Mouse (Mus musculus): ENCODE data around the gene Cdc37l1. TPM values are rescaled to one million over a fixed set of nuclear protein-coding genes. Genes with fewer than 3 reads are reported as not detected.

Gene Cdc37l1
- polyA plus RNA-seq, 1 experiment from 2014 or later: 57.7 TPM

DNA sequence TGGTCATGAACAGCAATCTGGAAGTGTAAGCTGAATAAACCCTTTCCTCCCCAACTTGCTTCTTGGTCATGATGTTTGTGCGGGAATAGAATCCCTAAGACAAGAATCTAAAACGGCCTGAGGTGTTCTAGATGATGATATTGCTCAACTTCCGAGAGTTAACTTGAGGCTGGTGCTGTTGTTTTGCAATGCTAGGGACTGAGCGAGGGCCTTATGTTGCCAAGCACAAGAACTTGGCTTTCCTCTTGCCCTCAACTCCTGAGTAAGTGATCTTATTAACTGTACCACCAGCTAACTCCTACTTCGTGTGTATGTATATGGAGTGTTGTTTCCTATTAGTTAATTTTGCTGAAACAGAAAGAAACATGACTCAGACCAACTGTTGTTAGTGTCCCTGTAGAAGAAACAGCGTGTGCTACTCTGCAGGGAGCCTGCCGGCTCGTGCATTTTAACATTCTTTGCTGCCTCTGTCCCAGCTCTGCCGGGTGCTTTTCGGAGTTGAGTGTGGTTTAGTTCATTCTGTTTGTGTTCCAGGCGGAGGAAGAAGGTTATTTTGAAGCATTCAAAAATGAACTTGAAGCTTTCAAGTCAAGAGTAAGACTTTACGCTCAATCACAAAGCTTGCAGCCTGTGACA, 21.3 kb downstream of the Cdc37l1 start:
- WGBS: 91% methylated on average over 12 of the region's 12 CpGs
- no peak for ATAC-seq (ENCODE audit: low FRiP score, low read depth)
- Histone ChIP-seq H3K4me1 (no peaks in the 10 kb centered on the region), H3K4me2 (replicated peaks) (no peak overlapping the region), H3K4me3 (no peak overlapping the region), H3K27ac (no peak overlapping the region), H3K27me3 (replicated peaks) (no peaks in the 10 kb centered on the region), H3K36me3 (peaks cover 63% of the 10 kb centered on the region), H3K9ac (no peak overlapping the region), H3K9me3 (no peaks in the 10 kb centered on the region)

GRCm38 (mm10) chr19:29014466-29015055, 24.4 kb downstream of the Cdc37l1 start:
- Histone ChIP-seq H3K27me3 (replicated peaks) (no peaks in the 10 kb centered on the region), H3K4me1 (no peaks in the 10 kb centered on the region), H3K27ac (no peak overlapping the region), H3K4me3 (no peak overlapping the region), H3K9me3 (no peaks in the 10 kb centered on the region), H3K4me2 (replicated peaks) (no peak overlapping the region), H3K9ac (no peak overlapping the region), H3K36me3 (peaks cover 53% of the 10 kb centered on the region)
- WGBS: 72% methylated on average over 5 of the region's 5 CpGs
- no peak for ATAC-seq (ENCODE audit: low FRiP score, low read depth)

DNA sequence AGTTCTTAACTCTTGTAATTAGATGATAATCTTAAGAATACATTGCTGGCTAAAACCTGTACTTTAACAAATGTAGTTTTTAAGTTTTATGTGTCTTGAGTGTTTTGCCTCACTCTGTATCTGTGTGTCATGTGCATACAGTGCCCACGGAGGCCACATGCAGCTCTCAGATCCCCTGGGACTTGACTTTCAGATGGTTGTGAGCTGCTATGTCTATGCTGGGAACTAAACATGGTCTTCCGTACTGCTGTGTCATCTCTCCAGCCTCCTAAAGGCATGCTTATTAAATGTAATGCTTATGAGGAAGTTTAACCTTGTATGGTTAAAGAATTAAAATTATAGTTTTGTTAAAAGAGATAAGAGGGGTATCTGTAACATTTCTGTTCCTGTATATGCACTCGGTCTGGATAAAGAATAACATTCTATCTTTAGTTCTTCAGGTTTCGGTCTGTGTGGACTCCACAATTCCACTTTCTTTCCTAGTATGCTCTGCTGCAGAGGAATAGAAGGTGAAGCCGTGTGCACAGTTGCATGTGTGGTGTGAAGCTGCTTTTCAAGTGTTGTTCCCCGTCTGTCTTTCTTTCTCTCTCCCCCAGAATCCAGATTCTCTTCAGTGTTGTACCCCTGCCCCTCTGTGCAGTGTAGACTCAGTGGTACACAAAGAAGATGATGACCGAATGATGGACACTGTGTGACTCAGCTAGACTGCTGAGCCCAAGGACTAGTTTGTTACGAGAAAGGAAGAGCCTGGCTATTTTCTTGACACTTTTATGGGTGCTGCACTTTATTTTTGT, 25.5 kb downstream of the Cdc37l1 start:
- H3K9ac ChIP-seq: no peak overlapping the region
- no peak overlapping the region for H3K4me3 ChIP-seq
- WGBS: 81% methylated on average over 8 of the region's 8 CpGs
- H3K9me3 ChIP-seq: no peaks in the 10 kb centered on the region
- H3K27ac ChIP-seq: no peak overlapping the region
- H3K4me2 ChIP-seq (replicated peaks): no peak overlapping the region
- no peak for ATAC-seq (ENCODE audit: low FRiP score, low read depth)
- H3K27me3 ChIP-seq (replicated peaks): no peaks in the 10 kb centered on the region
- H3K36me3 ChIP-seq: peaks cover 63% of the 10 kb centered on the region
- H3K4me1 ChIP-seq: no peaks in the 10 kb centered on the region

DNA sequence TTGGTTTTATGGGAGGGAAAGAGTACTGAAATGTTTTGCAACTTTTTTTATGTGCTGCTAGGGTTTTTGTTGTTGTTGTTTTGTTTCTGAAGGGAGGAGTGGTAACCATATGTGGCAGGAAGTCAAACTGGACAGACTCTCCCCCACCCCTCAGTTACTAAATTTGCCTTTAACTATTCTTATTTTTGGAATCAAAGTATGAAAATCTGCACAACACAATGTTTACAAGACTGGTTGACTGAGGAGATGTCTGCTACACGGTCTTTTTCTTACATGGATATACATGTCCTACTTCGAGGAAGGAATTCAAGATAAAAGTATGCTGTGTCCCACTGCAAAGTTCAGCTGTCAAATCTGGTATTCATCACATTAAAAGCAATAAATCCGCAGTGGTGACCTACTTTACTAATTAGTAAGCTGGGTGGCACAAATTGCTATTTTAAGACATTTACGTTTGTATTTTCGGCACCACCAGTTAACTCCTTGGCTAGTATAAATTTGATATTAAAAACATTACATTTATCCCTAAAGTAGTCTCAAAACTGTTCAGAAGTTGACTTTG, 26.1 kb downstream of the Cdc37l1 start:
- Histone ChIP-seq H3K4me1 (no peaks in the 10 kb centered on the region), H3K9ac (no peak overlapping the region), H3K27ac (no peak overlapping the region), H3K36me3 (peaks cover 60% of the 10 kb centered on the region), H3K9me3 (no peaks in the 10 kb centered on the region), H3K4me3 (no peak overlapping the region), H3K27me3 (replicated peaks) (no peaks in the 10 kb centered on the region), H3K4me2 (replicated peaks) (no peak overlapping the region)
- WGBS: 86% methylated on average over 5 of the region's 5 CpGs
- no peak for ATAC-seq (ENCODE audit: low FRiP score, low read depth)

- H3K36me3 ChIP-seq: peaks cover 61% of the 10 kb centered on the region
- WGBS: 73% methylated on average over 5 of the region's 5 CpGs
- H3K27ac ChIP-seq: no peak overlapping the region
- H3K4me3 ChIP-seq: no peak overlapping the region
- no peaks in the 10 kb centered on the region for H3K4me1 ChIP-seq
- no peak for ATAC-seq (ENCODE audit: low FRiP score, low read depth)
- no peak overlapping the region for H3K9ac ChIP-seq
- H3K27me3 ChIP-seq (replicated peaks): no peaks in the 10 kb centered on the region
- no peaks in the 10 kb centered on the region for H3K9me3 ChIP-seq
- no peak overlapping the region for H3K4me2 ChIP-seq (replicated peaks)
These were observed 26.6 kb downstream of the Cdc37l1 start for GRCm38 (mm10) chr19:29016786-29017185.

- Histone ChIP-seq H3K27me3 (replicated peaks) (no peaks in the 10 kb centered on the region), H3K36me3 (peaks cover 56% of the 10 kb centered on the region), H3K4me1 (peaks cover 8% of the 10 kb centered on the region; the same call in 1 of the 2 replicates), H3K9me3 (no peaks in the 10 kb centered on the region), H3K4me2 (replicated peaks) (no peak overlapping the region), H3K9ac (no peak overlapping the region), H3K27ac (no peak overlapping the region), H3K4me3 (no peak overlapping the region)
- WGBS: 96% methylated on average over 3 of the region's 3 CpGs
- no peak for ATAC-seq (ENCODE audit: low FRiP score, low read depth)
These were observed 29.5 kb downstream of the Cdc37l1 start for GRCm38 (mm10) chr19:29019647-29020046.

DNA sequence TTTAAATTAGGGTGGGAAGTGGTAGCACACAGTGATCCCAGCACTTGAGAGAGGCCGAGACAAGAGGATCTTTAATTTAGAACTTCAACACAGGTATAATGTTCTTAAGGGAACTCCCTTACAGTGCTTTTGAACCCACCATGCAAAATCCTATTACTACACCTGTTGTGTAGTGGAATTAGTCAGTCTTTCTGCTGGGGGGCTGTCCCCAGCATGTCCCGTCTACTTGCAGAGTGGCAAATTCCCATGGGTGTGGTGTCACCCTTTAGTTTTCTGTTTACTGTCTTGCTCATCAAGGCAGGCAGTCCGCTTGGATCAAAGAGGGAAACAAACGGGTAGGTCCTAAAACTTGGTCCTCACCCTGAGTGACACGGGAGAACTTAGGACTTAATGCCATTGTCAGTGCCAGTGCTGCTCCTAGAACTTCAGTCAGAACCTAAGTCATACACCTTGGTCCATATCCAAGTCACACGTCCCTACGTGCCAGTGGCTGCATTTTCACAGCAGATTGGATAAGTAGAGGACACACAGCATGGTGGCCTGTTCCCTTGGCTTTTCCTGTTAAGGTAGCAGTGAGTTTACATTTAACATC, 31.7 kb downstream of the Cdc37l1 start:
- Histone ChIP-seq H3K9me3 (no peaks in the 10 kb centered on the region), H3K4me3 (no peak overlapping the region), H3K36me3 (peaks cover 66% of the 10 kb centered on the region), H3K4me2 (replicated peaks) (no peak overlapping the region), H3K27ac (no peak overlapping the region), H3K4me1 (peaks cover 8% of the 10 kb centered on the region; the same call in 1 of the 2 replicates), H3K27me3 (replicated peaks) (no peaks in the 10 kb centered on the region), H3K9ac (no peak overlapping the region)
- 95% methylated on average over 7 of the region's 7 CpGs for WGBS
- ATAC-seq (ENCODE audit: low FRiP score, low read depth): no peak

- peaks cover 53% of the 10 kb centered on the region for H3K36me3 ChIP-seq
- ATAC-seq (ENCODE audit: low FRiP score, low read depth): no peak
- no peaks in the 10 kb centered on the region for H3K9me3 ChIP-seq
- H3K27ac ChIP-seq: no peak overlapping the region
- H3K27me3 ChIP-seq (replicated peaks): no peaks in the 10 kb centered on the region
- 73% methylated on average over 11 of the region's 11 CpGs for whole genome bisulfite sequencing
- H3K9ac ChIP-seq: no peak overlapping the region
- peaks cover 8% of the 10 kb centered on the region; the same call in 1 of the 2 replicates for H3K4me1 ChIP-seq
- no peak overlapping the region for H3K4me3 ChIP-seq
- H3K4me2 ChIP-seq (replicated peaks): no peak overlapping the region
These were observed 34.3 kb downstream of the Cdc37l1 start for GRCm38 (mm10) chr19:29024391-29024947.

DNA sequence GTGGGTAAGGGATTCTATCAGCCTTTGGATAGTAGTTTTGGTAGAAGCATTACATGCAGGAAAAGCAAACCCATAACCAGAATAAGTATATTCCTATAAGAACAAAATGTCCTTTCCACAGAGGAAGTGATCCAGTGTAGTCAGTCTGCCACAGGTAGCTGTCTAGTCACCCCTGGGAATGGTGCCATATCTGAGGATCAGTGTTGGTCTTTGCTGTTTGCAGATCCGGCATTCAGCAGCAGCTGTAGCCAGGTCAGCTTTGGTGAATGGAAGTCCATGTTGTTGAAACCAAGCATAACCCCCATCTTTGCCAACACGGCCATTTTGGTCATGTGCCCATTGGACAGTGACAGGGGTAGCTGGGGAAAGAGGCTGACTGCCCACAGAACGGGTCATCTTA, 41.6 kb downstream of the Cdc37l1 start:
- 97% methylated on average over 3 of the region's 3 CpGs for WGBS
- no peaks in the 10 kb centered on the region for H3K27me3 ChIP-seq (replicated peaks)
- ATAC-seq (ENCODE audit: low FRiP score, low read depth): no peak
- H3K9me3 ChIP-seq: no peaks in the 10 kb centered on the region
- H3K9ac ChIP-seq: no peak overlapping the region
- H3K4me1 ChIP-seq: no peaks in the 10 kb centered on the region
- H3K36me3 ChIP-seq: peaks cover 25% of the 10 kb centered on the region
- H3K4me3 ChIP-seq: no peak overlapping the region
- no peak overlapping the region for H3K4me2 ChIP-seq (replicated peaks)
- H3K27ac ChIP-seq: no peak overlapping the region

GRCm38 (mm10) chr19:29032662-29033061, 42.5 kb downstream of the Cdc37l1 start:
- Histone ChIP-seq H3K4me1 (no peaks in the 10 kb centered on the region), H3K4me3 (no peak overlapping the region), H3K27me3 (replicated peaks) (no peaks in the 10 kb centered on the region), H3K36me3 (peaks cover 26% of the 10 kb centered on the region), H3K4me2 (replicated peaks) (no peak overlapping the region), H3K27ac (no peak overlapping the region), H3K9me3 (no peaks in the 10 kb centered on the region), H3K9ac (no peak overlapping the region)
- ATAC-seq (ENCODE audit: low FRiP score, low read depth): no peak

- Histone ChIP-seq H3K9me3 (0 out of 2 replicates have a peak, but pooled peaks cover 4% of the 10 kb centered on the region), H3K36me3 (peaks cover 22% of the 10 kb centered on the region), H3K4me2 (replicated peaks) (no peak overlapping the region), H3K4me1 (no peaks in the 10 kb centered on the region), H3K4me3 (no peak overlapping the region), H3K9ac (no peak overlapping the region), H3K27me3 (replicated peaks) (no peaks in the 10 kb centered on the region), H3K27ac (no peak overlapping the region)
- WGBS: 92% methylated on average over 5 of the region's 5 CpGs
- no peak for ATAC-seq (ENCODE audit: low FRiP score, low read depth)
These were observed 46.9 kb downstream of the Cdc37l1 start for GRCm38 (mm10) chr19:29037026-29037425.

- Histone ChIP-seq H3K4me1 (no peaks in the 10 kb centered on the region; the same call in 1 of the 2 replicates), H3K4me3 (no peak overlapping the region), H3K9ac (no peak overlapping the region), H3K9me3 (0 out of 2 replicates have a peak, but pooled peaks cover 4% of the 10 kb centered on the region), H3K36me3 (peaks cover 22% of the 10 kb centered on the region), H3K27ac (no peak overlapping the region), H3K4me2 (replicated peaks) (no peak overlapping the region), H3K27me3 (replicated peaks) (no peaks in the 10 kb centered on the region)
- WGBS: 95% methylated on average over 10 of the region's 10 CpGs
- ATAC-seq (ENCODE audit: low FRiP score, low read depth): no peak
These were observed 47.4 kb downstream of the Cdc37l1 start for GRCm38 (mm10) chr19:29037541-29037940.

Data from neural tube, embryonic 12.5 days (tissue).